Mouse (Mus musculus) frontal cortex, postnatal 14 days (tissue): ENCODE measurements around the gene Slc27a4.

ENCODE experiments used
- DNase-seq, 2 experiments: peaks; one replicate each; pipeline ENCODE4 v3.0.0; 2022; ENCODE audit warnings: low spot score in 2 of 2

Gene Slc27a4

DNA sequence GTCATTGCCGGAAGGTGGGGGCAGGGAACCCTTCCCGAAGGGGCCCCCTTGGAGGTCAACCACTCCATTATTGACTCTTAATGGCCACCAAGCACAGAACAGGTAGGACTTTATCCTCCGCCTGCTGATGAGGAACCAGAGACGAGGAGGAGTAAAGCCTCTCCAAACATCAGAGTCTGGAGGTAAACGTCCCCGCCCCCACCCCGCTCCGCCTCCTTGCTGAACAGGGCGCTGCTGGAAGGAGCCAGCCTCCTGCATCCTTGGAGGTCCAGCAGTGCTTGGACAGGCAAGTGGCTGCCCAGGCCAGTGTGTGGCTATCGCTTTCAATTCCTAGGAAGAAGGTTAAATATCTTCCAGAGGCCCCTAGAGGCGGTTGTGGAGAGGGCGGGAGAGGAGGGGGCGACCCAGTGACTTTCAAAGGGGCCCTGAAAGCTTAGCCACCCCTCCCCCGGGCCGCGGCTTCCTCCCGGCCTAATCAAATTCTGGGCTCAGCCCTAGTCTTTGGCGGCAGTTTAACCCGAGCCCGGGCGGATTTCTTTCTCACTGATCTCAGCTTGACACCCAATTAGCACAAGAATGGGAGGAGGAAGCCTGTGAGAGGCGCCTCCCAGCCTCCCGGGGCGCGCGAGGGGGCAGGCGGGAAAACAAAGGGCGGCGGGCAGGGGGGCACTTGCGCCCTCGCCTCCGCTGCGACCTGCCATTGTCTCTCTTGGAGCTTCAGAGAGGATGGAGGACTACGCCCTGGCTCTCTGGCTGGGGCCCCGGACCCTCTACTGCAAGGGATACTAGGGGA is 17.8 kb downstream of the Slc27a4 start, which contains the start of gene Urm1:
Gene Urm1, plus strand, starts transcription at position 51 of the 793 bp plus-strand sequence.
- peak; percentile 58 to 64 for DNase-seq

DNA sequence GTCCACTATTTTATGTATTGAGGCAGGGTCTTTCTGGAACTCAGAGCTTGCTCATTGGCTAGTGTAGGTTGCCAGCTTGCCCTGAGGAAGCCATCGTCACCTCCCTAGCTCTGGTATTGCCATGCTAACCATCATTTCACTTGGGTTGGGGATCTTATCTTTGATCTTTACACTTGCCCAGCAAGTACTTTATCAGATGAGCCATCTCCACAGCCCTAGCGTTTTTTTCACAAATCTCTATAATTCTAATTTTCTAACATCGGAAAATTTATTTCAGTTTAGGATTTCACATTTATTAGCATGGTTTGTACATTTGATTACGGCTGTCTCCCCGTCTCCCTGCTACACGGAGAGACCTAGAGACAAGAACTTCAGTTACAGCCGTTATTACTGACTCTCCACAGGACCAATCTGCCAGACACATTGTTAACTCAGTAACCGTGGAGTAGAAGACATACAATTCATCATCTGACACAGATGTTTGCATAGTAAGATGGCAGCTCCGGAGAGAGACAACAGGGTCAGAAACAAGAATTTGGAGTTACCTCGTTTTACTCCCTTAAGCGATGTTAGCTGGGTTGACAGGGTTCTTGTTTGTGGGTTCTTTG is 24.0 kb downstream of the Slc27a4 start:
- no peak for DNase-seq

DNA sequence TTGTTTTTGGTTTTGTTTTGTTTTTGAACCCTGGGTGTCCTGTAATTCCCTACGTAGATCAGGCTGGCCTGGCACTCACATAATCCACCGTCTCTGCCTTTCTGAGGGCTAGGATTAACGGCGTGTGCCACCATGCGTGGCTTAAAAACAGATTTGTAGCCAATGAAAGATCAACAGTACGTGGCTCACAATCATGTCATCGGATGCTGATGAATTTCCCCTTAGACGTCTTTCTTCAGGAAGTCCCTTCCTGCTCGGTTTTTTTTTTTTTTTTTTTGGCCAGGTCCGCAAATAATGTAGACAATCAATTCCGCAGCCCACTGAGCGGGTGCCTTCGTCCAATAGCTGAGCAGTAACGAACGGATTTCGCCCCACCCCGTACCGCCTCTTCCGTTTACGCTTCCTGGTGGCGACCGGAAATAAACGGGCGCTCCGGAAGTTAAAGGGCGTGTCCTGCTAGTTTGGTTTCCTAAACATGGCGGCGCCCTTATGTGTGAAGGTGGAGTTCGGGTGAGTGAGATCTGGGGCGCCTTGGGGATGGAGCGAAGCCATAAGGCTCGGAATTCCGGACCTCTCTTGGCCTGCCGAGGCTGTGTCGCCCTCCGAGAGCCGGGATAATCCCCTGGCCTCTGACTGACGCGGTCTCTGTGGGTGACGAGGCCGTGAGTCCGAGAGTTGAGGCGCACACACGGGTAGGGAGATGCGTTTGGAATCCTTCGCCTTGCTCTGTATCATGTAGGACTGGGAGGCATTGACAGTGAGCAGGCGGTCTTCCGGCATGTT is 24.7 kb downstream of the Slc27a4 start:
- DNase-seq = peak; percentile 93

DNA sequence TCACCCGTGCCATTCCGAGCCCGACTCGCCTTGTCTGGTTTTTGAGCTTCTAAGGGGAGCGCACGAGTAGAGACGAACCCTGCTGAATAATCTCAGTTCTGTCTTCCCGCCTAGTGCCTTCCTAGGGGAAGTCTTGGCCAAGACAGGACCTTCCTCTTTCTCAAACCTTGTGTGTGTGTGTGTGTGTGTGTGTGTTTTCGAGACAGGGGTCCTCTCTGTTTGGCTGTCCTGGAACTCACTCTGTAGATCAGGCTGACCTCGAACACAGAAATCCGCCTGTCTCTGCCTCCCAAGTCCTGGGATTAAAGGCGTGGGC is 25.2 kb downstream of the Slc27a4 start:
- DNase-seq = no peak

DNA sequence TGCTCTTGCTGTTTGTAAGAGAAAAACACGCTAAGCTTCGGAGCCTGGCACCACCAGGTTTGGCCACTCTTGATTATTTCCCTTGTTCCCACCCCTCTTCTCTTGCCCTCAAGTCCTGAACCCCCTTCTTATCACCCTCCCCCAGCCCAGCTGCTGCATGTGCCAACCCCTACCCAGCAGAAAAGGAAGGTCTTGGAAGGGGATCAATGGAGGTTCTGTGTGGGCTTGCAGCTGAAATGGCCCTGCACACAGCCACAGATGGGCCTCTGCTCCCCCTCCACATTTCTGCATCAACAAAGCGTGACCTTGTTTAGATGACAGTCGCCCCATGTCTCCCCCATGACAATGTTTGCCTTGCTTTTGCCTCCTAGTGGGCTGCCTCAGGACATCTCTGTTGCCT is 28.7 kb downstream of the Slc27a4 start:
- DNase-seq = peak in 1 of 2 experiments; percentile 47

DNA sequence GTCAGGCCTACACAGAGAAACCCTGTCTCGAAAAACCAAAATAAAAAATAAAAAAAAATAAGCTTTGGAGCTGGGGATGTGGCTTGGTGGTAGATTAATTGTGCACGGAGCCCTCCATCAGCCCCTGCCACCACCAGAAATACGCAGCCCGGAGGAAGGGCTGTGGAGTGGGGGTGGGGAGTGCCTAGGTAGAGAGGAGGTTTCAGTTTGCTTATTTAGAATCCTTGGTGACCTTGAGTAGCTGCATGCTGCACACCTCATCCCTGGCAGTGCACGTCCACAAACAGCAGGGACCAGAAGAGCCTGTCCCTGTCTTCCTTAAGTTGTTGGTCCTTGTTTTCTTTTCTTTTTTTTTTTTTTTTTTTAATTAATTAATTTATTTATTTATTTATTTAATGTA is 31.4 kb downstream of the Slc27a4 start:
- no peak for DNase-seq

DNA sequence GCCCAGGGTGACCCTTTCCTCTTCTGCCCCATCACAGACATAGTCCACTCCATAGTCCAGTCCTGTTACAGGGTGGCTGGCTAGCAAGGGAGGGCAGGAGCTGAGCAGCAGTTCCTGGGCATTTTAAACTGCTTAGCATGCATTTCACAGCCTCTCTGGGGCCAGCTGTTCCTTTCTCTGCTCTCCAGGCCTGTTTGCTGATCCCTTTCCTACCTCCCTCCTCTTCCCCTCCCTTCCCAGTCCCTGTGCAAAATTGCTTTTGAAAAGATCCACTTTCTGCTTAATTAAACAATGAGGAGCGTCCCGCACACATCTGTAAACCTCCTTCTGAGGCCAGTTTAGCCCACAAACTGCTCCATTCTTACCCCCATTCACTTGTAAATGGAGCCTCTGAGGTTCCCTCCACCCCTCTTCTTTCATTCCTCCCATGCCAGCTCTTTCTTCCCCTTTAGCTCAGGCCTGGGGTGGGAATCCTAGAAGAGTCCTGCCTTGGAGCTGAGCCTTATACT is 33.0 kb downstream of the Slc27a4 start:
- no peak for DNase-seq

DNA sequence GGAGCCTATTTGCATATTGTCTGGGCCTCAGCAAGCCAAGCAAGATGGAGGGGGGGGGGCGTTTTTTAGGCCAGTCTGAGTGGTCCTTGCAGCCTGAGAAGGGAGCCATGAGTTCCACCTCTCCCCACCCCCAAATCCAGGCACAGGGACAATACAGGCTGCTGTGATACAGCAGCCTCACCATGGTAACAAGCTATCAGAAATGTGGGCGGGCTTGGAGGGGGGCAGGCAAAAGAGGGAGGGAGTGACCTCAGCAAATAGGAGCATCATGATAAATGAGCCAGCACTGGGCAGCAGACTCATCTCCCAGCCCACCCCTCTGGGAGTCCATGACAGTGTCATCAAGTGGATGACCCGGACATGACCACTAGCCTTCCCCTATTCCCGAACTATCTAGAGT is 37.0 kb downstream of the Slc27a4 start:
- DNase-seq = no peak

DNA sequence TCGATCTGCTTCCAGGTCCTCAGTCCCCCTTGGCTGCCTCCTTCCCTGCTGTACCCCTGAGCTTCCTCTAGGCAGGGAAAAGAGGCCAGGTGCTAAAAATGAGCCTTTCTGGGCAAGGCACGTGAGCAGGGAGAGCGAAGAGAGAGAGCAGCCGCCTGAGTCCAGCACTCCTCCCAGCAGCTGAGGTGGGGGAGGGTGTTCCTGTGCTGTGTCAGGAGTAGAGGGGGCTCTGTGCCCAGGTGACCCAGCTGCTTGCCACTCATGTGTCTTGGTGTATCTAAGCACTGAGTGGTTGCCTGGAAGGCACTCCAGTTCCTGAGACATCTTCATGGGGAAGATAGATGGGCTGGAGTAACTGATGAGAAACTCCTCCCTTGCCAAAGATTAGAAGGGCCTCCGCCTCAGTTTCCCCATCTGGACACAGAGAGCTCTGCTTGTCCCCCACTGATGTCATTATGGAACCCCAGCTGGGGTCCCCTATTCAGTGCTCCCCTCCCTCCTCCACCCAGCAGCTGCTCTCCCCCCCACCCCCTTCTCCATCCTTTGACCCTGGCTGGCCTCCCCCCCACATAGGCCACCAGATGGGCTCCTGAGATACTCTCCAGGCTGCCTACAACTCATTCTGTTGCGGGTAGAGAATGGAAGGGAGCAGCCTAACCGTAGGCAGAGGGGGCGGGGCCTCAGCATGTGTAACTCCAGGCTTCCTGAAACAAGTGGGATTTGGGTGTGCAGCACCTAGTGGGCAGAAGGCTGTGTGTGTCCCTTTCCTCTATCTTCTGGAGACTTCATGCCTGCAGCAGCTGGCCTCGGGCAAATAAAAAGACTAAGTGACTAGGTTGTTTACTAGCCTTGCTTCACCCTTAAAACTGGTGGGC is 41.0 kb downstream of the Slc27a4 start:
- DNase-seq = no peak

DNA sequence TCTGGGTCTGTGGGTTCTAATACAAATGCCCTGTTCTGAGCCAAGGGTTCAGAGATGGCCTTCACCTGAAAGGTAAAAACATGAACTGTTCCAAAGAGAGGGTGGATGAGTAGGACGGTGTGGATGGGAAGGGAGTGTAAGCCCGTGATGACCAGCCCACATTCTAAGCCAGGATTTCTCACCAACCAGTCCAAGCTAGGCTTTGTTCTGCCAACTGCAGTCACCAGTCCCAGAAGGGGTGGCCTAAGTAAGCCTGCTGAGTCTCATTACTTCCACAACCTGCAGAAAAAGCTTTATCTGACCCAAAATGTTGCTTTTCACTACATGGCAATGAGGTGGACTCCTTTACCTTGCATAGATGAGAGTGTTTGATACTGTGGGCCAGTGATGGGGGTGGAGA is 41.7 kb downstream of the Slc27a4 start:
- DNase-seq = no peak

DNA sequence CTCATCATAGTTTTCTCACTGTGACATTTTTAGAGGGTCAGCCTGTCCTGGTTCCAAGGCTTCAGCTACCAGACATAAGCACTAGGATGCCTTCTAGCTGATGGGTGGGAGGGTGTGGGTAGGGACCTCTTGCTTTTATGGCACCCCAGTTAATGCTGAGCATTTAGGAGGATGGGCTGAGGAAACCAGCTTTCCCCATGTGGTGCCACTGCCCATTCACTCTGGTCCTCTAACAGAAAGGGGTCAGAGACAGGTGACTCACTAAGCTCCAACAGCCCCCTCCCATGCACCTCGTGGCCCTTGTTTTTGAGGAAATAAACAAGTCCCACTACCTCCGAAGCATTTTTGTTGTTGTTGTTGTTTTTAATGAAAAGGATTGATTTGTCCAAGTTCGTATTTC is 42.2 kb downstream of the Slc27a4 start:
- no peak for DNase-seq

DNA sequence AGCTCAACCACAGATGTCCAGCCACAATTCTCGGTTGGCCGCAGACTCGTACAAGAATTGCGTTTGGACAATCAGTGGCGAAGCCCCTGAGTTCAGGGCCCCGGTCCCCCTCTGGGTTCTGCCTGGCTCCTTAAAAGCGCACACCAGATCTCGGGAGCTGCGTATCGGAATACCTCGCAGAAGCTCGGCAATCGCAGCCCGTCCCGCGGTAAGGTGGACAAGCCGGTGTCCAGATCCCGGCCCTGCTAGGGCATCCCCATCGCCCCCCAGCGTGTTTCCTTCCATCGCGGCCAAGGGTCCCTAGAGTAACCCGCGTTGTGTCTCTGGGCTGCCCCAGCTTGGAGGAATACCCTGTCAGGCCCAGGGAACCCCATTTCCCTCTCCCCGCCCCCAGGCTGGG is 43.2 kb downstream of the Slc27a4 start:
- no peak for DNase-seq

DNA sequence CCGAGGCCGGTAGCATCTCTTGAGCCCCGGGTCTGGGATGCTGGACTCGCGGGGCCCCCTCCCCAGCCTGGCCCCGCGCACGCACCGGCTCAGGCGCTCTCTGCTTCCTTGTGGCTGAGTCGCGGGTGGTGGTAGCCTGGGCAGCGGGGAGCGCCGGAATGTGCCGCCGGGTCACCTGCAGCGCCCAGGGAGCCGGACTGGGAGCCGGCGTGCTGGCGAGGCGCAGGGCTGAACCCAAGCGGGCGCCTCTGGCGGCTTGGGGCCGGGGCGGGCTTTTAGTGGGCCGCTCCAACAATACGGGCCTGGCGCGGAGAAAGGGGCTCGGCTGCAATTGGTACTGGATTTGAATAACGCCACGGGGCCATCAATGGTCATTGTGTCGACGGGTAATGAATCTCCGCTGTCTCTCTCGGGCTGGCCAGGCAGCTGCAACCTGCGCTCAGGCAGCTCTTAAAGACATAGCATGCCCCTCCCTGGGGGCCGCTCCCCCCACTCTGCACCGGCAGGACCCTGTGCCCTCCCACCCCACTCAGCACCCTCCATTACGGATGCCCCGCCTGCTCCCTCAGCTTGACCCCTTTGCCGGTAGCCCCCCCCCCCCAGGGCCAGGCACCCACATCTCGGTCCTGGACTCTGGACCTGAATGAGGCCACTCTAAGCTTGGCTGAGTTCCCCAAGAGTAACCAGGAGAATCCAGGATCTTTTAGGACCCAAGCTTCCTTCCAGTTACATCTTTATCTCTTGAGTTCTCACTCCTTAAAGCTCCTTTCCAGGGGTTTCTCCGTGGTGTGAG is 43.8 kb downstream of the Slc27a4 start:
- DNase-seq = no peak

DNA sequence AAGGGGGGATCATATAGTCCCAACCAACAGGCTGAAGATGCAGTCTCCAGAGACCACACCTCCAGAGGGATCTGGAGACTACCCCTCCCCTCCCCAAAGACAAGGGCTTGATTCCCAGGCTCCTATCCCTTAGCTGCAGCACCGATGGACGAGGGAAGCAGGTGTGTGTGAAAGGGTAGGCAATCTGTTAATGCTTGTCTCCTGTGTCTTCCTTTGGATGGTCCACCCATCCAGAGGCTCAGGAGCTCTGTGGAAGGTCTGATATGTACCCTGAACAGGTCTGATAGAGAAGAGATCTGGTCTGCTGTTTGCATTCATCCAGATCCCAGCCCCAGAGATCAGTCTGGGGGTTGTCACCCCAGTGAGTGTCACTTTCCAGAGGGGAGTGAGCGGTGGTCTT is 44.5 kb downstream of the Slc27a4 start:
- no peak for DNase-seq

DNA sequence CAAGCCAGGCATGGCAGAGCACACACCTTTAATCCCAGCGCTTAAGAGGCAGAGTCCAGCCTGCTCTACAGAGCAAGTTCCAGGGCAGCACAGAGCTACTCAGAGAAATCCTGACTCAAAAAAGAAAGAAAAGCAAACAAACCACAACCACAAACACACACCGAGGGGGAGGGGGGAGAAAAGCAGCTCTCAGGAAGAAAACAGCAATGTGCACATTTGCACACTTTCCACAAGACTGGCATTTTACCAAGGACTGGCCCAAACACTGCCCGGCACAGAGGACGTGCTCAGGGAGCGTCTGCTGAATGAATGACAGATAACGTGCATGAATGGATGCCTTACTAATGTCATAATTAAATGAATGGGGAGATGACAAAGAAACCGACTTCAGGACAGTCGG is 46.6 kb downstream of the Slc27a4 start:
- no peak for DNase-seq

DNA sequence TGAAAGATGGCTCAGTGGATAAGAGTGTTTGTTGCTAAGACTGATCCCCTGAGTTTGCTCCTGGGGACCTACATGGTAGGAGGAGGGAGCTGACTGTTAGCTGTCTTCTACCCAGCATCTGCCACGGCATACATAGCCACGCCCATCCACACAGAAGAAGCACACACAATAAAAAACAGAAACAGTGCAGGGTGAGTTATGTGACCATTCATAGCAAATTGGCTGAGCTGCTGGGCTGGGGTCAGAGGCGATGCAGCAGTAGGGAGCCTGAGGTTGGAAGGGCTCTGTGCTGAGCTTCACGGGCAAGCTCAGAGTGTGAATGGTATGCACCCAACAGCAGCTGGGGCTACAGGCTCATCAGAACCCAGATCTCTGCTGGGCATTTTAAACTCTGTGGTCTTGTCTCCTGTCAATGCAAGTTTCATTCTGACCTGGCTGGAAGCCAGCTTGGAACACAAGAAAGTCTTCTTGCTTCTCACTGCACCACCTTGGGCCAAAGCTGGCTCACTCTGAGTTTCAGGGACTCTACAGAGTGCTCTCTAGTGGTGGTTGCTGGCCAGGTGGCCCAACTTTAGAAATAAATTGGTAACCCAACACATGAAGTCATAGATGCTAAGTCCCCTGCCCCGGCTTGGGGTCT is 47.5 kb downstream of the Slc27a4 start:
- DNase-seq = no peak

DNA sequence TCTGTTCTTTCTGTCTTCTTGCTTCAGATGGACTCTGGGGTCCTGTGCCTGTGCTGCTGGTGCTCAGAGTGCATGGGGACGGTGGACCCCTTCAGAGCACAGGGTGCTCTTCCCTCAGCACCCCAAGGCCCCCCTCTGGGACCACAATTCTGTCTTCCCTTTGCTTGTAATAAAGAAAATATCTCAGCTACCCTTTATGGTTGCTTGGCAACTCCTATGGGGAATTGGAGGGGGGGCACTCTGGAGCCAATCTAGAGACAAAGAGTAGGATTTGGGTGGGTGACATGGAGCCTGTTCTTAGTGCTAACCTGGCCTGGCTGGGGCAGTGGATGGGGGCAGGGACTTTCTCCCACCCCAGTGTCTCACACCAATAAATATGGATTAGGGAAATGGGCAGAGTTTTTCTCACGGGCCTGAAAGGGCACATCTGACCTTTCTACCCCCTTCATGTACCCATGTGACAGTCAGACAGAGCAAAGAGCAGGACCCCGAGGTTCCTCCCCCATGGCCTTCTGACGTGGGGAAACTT is 50.6 kb downstream of the Slc27a4 start:
- no peak for DNase-seq

DNA sequence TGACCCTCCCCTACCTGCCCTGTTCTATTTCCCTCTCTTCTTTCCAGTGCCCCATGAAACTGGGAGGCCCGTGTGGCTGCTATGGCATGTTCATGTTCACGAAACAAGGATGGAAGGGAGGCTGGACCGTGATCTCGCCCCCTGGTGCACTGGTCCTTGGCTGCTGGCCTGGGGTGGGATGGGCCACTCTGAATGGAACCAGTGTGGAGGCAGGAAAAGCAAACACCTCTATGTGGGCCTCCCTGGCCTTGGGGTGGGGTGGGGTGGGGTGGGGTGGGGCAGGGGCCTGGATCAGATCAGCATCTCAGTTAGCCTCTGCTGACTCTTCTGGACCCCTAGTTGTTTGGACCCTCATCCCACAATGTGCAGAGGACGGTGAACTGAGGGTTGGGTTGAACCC is 51.3 kb downstream of the Slc27a4 start:
- DNase-seq = no peak

DNA sequence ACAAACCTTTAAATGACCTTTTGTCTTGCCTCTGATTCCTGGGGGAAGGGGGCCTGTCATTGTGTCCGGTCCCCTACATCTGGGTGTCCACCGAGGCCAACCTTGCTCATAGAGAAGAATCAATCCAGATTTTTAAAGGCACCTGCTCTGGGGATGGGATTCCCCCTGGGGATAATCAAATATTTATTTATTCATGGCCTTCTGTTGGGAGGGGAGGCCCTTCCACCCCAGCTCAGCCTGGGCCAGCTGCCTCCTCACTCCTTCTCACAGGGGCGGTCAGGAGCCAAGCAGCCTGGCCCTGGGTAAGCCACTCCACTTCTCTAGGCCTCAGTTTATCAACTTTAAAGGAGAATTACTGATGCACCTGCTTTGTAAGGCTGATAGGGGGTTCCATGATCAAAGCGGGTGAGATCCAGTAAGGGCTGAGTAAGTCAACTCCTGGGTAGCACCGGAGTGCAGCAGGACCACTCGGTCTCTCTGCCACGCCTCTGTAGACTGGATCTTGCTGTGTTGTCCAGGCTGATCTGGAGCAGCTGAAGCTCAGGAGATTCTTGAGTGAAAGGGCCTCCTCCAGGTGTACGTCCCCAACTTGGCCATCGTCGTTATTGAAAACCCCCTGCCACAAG is 53.3 kb downstream of the Slc27a4 start:
- DNase-seq = no peak
